26 mouse cellular contexts compared by ENCODE assay signal in the genomic region with DNA sequence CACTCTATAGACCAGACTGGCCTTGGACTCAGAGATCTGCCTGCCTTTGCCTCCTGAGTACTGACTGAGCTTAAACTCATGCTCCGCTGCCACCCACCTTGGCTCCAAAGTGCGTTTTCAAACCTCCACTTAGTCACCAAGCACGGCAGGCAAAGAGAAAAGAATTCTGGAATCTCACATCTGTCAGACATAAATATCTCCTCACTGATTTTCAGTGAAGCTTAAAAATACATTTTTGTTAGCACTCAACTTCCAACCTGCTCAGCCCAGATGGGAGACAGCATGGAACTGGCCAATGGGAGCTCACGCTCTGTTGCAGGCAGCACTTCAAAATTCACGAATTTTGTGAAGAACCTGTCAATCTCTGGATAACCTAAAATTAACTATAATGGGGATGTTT. TPM values are rescaled to one million over a fixed set of nuclear protein-coding genes. Genes with fewer than 3 reads are reported as not detected.
DNase-seq lines count a peak whose midpoint lies in the region; ATAC-seq lines count a peak whose summit lies in the region.
"Had no signal": no experiment of that assay in that cellular context is flagged by ENCODE, and none has a peak within 500 bp of the region (broad histone marks: within the 10 kb centered on the region; RNA-seq: fewer than 3 reads in every experiment).

No protein-coding gene starts in this region.

- peak; percentile 45 for DNase-seq in right cerebral cortex, adult 18-20 months
- no peak for DNase-seq in right cerebral cortex, postnatal 25 days
- peak; percentile 36 to 59 for DNase-seq in frontal cortex, postnatal 36 days (ENCODE audit: low spot score in 2 of 2)
- DNase-seq in right cerebral cortex, postnatal 36 days (ENCODE audit: low spot score in 2 of 2) = peak; percentile 10 to 11
- no peak for DNase-seq in testis, postnatal 14 days (ENCODE audit: low spot score)
- DNase-seq: adrenal gland, adult 2 months; adrenal gland, postnatal 36 days; cerebellum, adult 11 months; cerebellum, adult 9-10 months; cerebellum, postnatal 36 days; gastrocnemius, postnatal 14 days; heart, adult 2 months; heart, postnatal 10 days; kidney, adult 9 months; kidney, postnatal 10 days; layer of hippocampus, adult 9-11 months; liver, postnatal 0 days; lung, postnatal 36 days; thymus, adult 18-20 months; thymus, postnatal 36 days had no signal

- ATAC-seq in frontal cortex, adult (ENCODE audit: low TSS enrichment) = peak; percentile 87
- no peak for ATAC-seq in megakaryocyte, adult 5-6 weeks (ENCODE audit: poor library complexity, severe bottlenecking)
- ATAC-seq: activated CD4-positive, CD25-positive, alpha-beta regulatory T cell, adult 4 months; forebrain, embryonic 13.5 days; intestine, postnatal 0 days; liver, embryonic 12.5 days; liver, postnatal 0 days had no signal

RNA-seq across cellular contexts. Expression of a gene that starts 46.1 kb away (rescaled TPM):
- 147 and 160 TPM in 2 replicates for total RNA-seq in megakaryocyte, adult 5-6 weeks (2015)
- total RNA-seq in megakaryocyte, adult 5-6 weeks (2017) = 146 and 160 TPM in 2 replicates

Comparison
In these comparisons a context has a peak if more than half of its experiments do, and no peak if none do; other contexts are left out.
1. DNase-seq: peak in right cerebral cortex, adult 18-20 months (single experiment), frontal cortex, postnatal 36 days (2 of 2) and right cerebral cortex, postnatal 36 days (2 of 2); none in right cerebral cortex, postnatal 25 days (single experiment) and testis, postnatal 14 days (single experiment).